Mouse (Mus musculus) hindbrain, postnatal 0 days (tissue): ENCODE results near the gene Asrgl1. TPM values are rescaled to one million over a fixed set of nuclear protein-coding genes. Genes with fewer than 3 reads are reported as not detected.
A peak's percentile ranks its signal among the peaks of the same experiment; 100 is the strongest.

Source experiments
- ATAC-seq: fragments of 200-750 bp; cut with Nextera tagmentation; 2 replicates; pipeline ENCODE4 v1.8.0; 2017; ENCODE audit warnings: mild to moderate bottlenecking, moderate TSS enrichment, moderate library complexity
- DNase-seq: peaks from one replicate; pipeline ENCODE4 v3.0.0-alpha.2; 2015; ENCODE audit warnings: low spot score
- H3K27ac ChIP-seq: fragments of 300-500 bp; sonication (generic); 2 replicates; pipeline ENCODE4 v1.5.1; 2014; ENCODE audit warnings: mild to moderate bottlenecking
- H3K27me3 ChIP-seq: fragments of 300-500 bp; sonication (generic); 2 replicates; pipeline ENCODE4 v1.6.1; 2014; ENCODE audit warnings: low read length, mixed read lengths; ENCODE audit not compliant: insufficient read depth
- H3K36me3 ChIP-seq: fragments of 300-500 bp; sonication (generic); 2 replicates; pipeline ENCODE4 v1.6.1; 2014; ENCODE audit warnings: low read length, mixed read lengths; ENCODE audit not compliant: insufficient read depth
- H3K4me1 ChIP-seq: fragments of 300-500 bp; sonication (generic); 2 replicates; pipeline ENCODE4 v1.6.1; 2014; ENCODE audit warnings: antibody characterized with exemption, low read length, mixed read lengths; ENCODE audit not compliant: insufficient read depth
- H3K4me2 ChIP-seq: fragments of 300-500 bp; sonication (generic); 2 replicates; pipeline ENCODE4 v1.6.1; 2014; ENCODE audit warnings: low read depth, mild to moderate bottlenecking, low read length, moderate library complexity, mixed read lengths
- H3K4me3 ChIP-seq: fragments of 300-500 bp; sonication (generic); 2 replicates; pipeline ENCODE4 v1.5.1; 2014; ENCODE audit warnings: low read length
- H3K9ac ChIP-seq: fragments of 300-500 bp; sonication (generic); replicated peaks from 2 replicates; pipeline ENCODE4 v1.6.1; 2014; ENCODE audit warnings: mild to moderate bottlenecking, low read length, moderate library complexity, mixed read lengths
- H3K9me3 ChIP-seq: fragments of 300-500 bp; sonication (generic); 2 replicates; pipeline ENCODE4 v1.6.1; 2016; ENCODE audit warnings: low read length, mixed read lengths
- CTCF ChIP-seq: IDR thresholded peaks from 2 replicates; pipeline ENCODE4 v1.5.1; 2016; ENCODE audit warnings: antibody characterized with exemption, control low read depth, low read depth
- WGBS: fragments of 180-500 bp; shearing (Covaris S2); extraction: QIAGEN DNeasy Blood & Tissue Kit; methylation state at CpG from one replicate; pipeline ENCODE4 v1.1.7; 2014; 5-methylcytosine and 5-hydroxymethylcytosine counted together
- polyA plus RNA-seq: library from polyadenylated mRNA; unstranded; fragments of >200 nt; fragmentation: Nextera tagmentation; extraction: Ambion mirVana; gene quantifications from 2 replicates; pipeline ENCODE4 v1.2.1, GENCODE M21; 2015
- total RNA-seq: library from RNA; depleted of rRNA; stranded (reverse); fragments of >200 nt; gene quantifications from 2 replicates; pipeline ENCODE4 v1.2.3, GENCODE M21; 2014

Asrgl1 gene
- total and polyA plus RNA-seq, 2 experiments from 2014 or later: 30.8 to 50.0 TPM

DNA sequence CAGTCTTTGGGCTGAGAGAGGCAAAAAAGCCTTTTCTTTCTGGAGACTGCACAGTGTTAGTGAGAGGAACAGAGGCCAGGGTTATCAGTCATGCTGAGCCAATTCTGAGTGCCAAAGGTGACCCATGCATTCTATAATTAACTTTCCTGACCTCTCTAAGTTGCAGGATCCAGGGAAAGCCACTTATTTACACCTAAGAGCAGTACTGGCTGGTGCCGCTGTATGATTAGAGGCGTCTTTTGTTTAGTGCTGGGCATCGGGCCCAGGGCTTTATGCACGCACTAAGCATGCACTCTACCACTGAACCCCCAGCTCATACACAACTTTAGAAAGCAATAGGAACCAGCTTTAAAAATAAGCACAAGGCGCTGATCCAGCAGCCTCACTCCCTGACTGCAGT, 18.2 kb downstream of the Asrgl1 start:
- TF ChIP-seq CTCF: no peak
- 0 out of 2 replicates have a peak, but pooled peaks have one; percentile 18 for ATAC-seq
- no peaks in the 10 kb centered on the region for H3K27me3 ChIP-seq
- H3K4me2 ChIP-seq: no peak overlapping the region
- H3K36me3 ChIP-seq: peaks cover 35% of the 10 kb centered on the region; the same call in 1 of the 2 replicates
- H3K4me3 ChIP-seq: no peak overlapping the region
- no peaks in the 10 kb centered on the region for H3K4me1 ChIP-seq
- peak; percentile 20 for DNase-seq
- H3K27ac ChIP-seq: no peak overlapping the region
- H3K9me3 ChIP-seq: no peaks in the 10 kb centered on the region
- H3K9ac ChIP-seq: no peak overlapping the region
- WGBS: 59% methylated on average over 5 of the region's 5 CpGs

DNA sequence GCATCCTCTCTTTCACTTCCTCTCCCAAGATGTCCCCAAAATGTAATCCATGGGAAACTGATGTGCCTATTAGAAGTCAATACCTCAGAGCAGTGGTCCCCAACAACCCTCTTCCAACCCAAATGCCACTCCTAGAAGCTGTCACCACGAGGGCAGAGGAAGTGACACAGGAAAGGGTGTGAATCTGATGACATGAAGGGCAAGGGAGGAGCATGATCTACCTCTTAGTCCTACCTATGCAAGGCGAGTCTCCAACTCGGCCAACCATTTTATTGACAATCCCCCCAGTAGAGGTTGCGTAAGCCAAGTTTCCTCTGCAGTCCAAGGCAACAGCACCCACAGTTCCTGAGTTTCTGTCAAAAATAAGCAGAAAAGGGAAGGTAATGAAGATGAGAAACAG, 19.2 kb downstream of the Asrgl1 start:
- H3K36me3 ChIP-seq: peaks cover 39% of the 10 kb centered on the region; the same call in 1 of the 2 replicates
- TF ChIP-seq CTCF: no peak
- DNase-seq: no peak
- no peaks in the 10 kb centered on the region for H3K9me3 ChIP-seq
- H3K4me1 ChIP-seq: no peaks in the 10 kb centered on the region
- no peak overlapping the region for H3K4me2 ChIP-seq
- no peak overlapping the region for H3K9ac ChIP-seq
- no peaks in the 10 kb centered on the region for H3K27me3 ChIP-seq
- no peak overlapping the region for H3K27ac ChIP-seq
- H3K4me3 ChIP-seq: no peak overlapping the region
- 83% methylated on average over 4 of the region's 4 CpGs for WGBS
- ATAC-seq: no peak

DNA sequence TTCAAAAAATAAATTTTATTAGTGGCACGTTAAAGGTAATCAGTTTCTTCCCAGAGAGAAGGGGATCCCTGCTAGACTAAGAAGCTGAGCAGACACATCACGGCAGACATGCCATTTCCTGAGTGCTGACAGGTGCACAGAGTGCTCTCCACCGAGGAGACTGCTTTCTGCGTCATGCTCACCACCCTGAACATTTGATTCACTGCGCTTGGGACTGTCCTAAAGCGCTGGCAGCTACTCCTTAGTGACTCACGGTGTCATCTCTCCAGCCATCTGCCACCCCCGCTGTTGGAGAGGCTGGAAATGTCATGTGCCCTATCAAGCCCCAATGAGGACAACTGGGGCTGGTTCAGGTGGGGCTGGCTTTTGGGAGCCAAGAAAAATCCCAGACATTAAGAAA, 23.4 kb downstream of the Asrgl1 start:
- Histone ChIP-seq H3K9me3 (no peaks in the 10 kb centered on the region), H3K36me3 (peaks cover 39% of the 10 kb centered on the region; the same call in 1 of the 2 replicates), H3K4me3 (no peak overlapping the region), H3K4me1 (no peaks in the 10 kb centered on the region; the same call in 1 of the 2 replicates), H3K27ac (no peak overlapping the region), H3K9ac (no peak overlapping the region), H3K27me3 (no peaks in the 10 kb centered on the region), H3K4me2 (no peak overlapping the region)
- DNase-seq (no peak), ATAC-seq (no peak)
- 74% methylated on average over 8 of the region's 8 CpGs for WGBS
- no peak for TF ChIP-seq CTCF

DNA sequence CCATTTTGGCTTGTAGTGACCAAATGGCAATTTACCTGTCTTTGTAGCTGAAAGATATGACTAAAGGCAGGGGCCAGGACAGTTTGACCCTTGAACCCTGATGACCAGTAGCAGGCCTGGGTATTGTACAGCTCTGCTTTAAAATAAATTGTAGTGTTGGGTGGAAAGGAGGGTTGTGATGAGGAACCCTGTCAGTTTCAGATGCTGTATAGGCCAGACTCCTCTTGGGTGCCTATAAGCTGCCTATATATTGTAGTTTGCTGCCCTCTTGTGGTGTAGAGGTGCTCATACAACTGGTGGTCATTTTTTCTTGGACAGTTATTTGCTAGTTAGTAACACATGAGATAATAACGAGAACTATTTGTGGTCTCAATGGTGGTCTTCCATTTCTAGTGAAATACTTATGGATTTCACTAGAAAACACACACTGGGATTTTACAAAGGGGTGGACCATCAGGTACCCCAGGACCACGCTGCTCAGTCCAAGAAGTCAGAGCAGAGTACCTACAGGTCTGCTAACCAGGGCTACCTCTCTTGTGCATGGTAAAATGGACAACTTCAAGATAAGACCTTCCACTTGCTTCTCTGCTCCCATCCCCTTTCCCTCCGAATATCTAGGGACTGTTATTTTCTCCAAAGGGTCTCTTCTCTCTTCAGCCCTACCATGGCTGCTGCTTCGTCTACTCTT, 25.1 kb downstream of the Asrgl1 start:
- Histone ChIP-seq H3K27me3 (no peaks in the 10 kb centered on the region), H3K4me2 (no peak overlapping the region), H3K9ac (no peak overlapping the region), H3K4me3 (no peak overlapping the region), H3K36me3 (peaks cover 29% of the 10 kb centered on the region; the same call in 1 of the 2 replicates), H3K9me3 (no peaks in the 10 kb centered on the region), H3K4me1 (no peaks in the 10 kb centered on the region; the same call in 1 of the 2 replicates), H3K27ac (no peak overlapping the region)
- peak; percentile 91 for DNase-seq
- ATAC-seq: peak; percentile 91
- peak; percentile 88 for TF ChIP-seq CTCF
- 52% methylated on average over 4 of the region's 4 CpGs for WGBS

DNA sequence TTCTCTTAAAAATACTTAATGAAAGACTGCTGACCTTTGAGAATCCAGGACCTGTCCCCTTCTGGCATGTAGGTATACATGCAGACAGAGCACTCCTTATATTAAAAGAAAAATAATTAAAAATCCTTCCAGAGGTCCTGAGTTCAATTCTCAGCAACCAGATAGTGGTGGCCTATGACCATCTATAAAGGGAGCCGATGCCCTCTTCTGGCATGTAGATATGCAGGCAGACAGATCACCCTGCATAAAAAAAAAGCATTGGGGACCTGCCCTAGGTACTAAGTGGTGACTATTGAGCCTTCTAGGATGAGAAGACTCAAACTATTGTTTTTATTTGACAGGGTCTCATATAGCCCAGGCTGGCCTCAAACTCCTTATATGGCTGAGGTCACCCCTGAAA, 26.9 kb downstream of the Asrgl1 start:
- Histone ChIP-seq H3K27me3 (no peaks in the 10 kb centered on the region), H3K27ac (no peak overlapping the region), H3K4me3 (no peak overlapping the region), H3K9me3 (no peaks in the 10 kb centered on the region), H3K9ac (no peak overlapping the region), H3K4me2 (no peak overlapping the region), H3K36me3 (peaks cover 16% of the 10 kb centered on the region; the same call in 1 of the 2 replicates), H3K4me1 (no peaks in the 10 kb centered on the region; the same call in 1 of the 2 replicates)
- ATAC-seq (no peak), DNase-seq (no peak)
- no peak for TF ChIP-seq CTCF
- WGBS: 83% methylated on average over 1 of the region's 1 CpGs

DNA sequence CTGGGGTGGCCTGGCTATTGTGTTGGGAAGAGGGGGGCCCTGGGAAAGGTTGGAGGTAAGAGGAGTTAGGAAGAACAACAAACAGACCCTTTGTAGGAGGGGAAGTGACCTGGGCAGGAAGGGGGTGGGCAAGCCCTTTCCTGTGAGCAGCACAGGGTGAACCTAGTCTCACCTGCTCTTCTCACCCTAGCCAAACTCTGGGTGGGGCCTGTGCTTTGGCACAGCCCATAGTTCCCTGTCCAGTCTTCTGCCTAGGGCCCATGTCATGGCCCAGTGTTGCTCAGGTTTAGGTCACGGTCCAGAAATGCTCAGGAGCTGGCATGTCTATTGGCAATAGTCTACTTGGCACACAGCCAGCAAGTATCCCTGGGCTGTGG, 28.1 kb downstream of the Asrgl1 start:
- H3K4me2 ChIP-seq: no peak overlapping the region
- no peak for DNase-seq
- H3K4me1 ChIP-seq: no peaks in the 10 kb centered on the region; the same call in 1 of the 2 replicates
- TF ChIP-seq CTCF: no peak
- no peaks in the 10 kb centered on the region for H3K27me3 ChIP-seq
- H3K4me3 ChIP-seq: no peak overlapping the region
- no peak for ATAC-seq
- H3K27ac ChIP-seq: no peak overlapping the region
- WGBS: 30% methylated on average over 1 of the region's 1 CpGs
- no peak overlapping the region for H3K9ac ChIP-seq
- no peaks in the 10 kb centered on the region for H3K9me3 ChIP-seq
- H3K36me3 ChIP-seq: 0 out of 2 replicates have a peak, but pooled peaks cover 5% of the 10 kb centered on the region
